Mouse (Mus musculus) hematopoietic stem cell, adult 5-6 weeks (primary cell): Measurements from ENCODE around the gene Il23a. TPM values are rescaled to one million over a fixed set of nuclear protein-coding genes. Genes with fewer than 3 reads are reported as not detected.
"Not testable (repeated sequence)": the region's sequence is repeated elsewhere in the genome, so short reads cannot be mapped to it uniquely, and the experiment has no call there.

Experiments used
- ATAC-seq, 2 experiments: fragments of 125-278 bp in 1 of 2; replicated peaks in 1 of 2; 2 replicates each; pipeline ENCODE4 v1.8.0; 2016 to 2017; ENCODE audit warnings: inconsistent platforms in 2 of 2, mild to moderate bottlenecking in 2 of 2, moderate number of reproducible peaks in 2 of 2, low read depth in 1 of 2, moderate TSS enrichment in 1 of 2; ENCODE audit not compliant: low FRiP score in 2 of 2, poor library complexity in 2 of 2, severe bottlenecking in 2 of 2, insufficient read depth in 1 of 2, low TSS enrichment in 1 of 2
- total RNA-seq: library from RNA; stranded (forward); fragments of 172-1452, 232-1000 nt; gene quantifications from 2 replicates; pipeline ENCODE4 v1.2.3, GENCODE M21; 2017

The Il23a gene
- 1.1 TPM in 1 of 2 replicates, not detected in the other for total RNA-seq

DNA sequence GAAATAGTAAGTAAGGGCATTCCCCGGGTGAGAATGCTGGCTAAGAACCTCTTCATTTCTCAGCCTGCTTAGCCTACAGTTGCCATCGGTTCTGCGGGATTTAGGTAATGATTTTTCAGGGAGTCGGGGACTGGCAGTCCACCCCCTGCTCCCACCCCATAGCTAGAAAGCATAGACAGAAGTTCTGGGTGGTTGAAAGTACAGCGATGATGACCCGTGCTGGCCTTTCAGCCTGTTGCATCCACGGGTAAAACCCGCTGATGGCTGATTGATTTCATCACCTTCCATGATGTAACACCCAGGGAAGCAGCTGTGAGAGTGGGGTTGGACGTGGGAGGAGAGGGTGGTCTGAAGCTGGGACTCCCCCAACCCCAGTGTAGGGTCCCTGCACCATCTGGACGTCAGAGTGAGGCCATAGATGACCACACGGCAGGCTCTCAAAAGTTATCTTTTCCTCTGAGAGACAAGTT, at the start of gene Il23a:
TSS of gene Il23a (minus strand) at position 51 of the 470 bp plus-strand sequence.
- ATAC-seq, result no peak

DNA sequence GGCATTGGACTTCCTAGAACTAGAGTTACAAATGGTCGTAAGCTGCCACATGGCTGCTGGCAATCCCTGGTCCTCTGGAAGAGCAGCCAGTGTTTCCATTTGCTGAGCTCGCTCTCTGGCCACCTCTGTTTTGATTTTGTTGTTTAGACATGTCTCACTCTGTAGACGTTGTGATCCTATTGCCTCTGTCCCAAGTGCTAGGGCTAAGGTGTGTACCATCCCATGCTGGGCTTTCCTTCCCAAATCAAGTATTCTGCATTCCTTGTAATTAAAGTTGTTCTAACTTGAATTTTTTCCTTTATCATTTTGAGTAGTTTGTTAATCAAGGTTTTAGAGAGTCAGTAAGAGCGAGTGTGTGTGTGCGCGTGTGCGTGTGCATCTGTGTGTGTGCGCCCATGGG, 49.0 kb upstream of the Il23a start:
- no peak for ATAC-seq

DNA sequence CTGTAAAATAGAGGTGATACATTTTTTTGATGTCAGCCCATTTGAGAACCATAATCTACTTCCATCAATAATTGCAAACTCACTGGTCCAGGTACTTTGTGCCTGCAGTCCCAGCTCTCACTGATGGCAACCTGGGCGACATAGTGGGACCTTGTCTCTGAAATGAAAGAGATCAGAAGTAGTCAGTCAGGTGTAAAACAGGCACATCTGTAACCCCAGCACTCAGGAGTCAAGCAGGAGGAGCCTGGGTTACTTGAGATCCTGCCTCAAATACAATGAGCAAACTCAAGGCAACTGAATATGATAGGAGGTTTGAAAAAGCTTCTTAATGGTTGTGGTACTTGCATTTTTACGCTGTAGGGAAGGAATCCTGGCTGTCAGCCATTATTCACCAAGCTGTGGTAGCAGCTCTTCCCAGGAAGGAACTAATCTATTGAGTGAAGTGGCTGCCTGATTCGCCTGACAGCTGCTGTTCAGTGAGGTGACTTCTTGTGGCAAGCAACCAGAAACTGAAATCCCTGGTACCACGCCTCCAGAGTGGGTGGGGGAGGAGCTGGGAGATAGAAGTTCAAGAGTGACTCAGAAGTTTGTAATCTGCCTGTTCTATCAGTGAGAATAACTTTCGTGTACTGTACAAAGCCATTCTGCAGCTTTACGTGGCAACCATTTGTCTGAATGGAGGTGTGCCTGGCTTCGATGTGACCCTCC, 46.2 kb upstream of the Il23a start:
- ATAC-seq, result peak; percentile 88 to 97

DNA sequence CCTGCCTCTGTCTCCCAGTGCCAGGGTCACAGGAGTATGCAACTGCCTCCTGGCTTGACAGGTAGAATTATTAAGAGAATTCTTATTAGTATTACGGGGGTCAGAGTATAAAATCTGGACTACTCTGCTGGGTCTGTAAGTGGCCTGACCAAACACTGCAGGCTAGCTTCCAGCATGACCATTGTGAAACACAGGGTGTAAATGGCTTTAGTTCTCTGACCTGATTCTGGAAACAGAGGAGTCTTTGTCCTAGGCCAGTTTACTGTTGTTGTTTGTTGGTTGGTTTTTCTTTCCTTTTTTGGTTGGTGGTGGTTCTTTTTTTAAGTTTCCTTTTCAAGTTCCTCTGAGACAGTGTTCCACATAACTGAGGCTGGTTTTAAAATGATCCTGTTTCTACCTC, 44.9 kb upstream of the Il23a start:
- ATAC-seq, result no peak

DNA sequence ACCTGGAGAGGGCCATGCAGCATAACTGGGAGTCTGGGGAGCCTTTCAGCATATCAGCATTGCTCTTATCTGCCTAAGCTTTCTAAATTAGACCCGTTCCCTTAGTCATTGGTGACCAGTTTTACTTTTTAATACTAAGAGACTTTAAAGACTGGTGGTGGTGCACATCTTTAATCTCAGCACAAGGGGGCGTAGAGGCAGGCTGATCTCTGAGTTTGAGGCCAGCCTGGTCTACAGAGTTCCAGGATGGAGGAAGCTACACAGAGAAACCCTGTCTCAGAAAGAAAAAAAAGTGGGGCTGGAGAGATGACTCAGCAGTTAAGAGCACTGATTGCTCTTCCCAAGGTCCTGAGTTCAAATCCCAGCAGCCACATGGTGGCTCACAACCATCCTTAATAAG, 41.7 kb upstream of the Il23a start:
- ATAC-seq, result no peak

DNA sequence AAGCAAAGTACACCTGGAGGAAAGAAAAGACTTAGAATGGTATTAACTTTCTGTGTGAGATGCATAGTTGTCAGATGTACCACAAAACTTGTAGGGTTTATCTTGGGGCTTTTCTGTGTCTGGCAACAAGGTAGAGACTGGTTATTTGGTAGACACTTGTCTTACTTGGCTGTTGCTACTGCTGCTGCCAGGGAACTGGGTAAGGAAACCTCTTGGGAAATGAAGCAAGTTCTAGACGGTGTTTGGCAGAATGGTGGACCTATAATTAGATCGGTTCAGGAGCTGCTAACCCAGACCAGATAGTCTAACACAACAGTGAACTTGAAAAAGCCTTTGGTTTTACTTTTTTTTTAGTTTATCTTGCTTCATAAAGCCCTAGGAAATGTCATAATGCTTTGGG, 40.4 kb upstream of the Il23a start:
- no peak for ATAC-seq

DNA sequence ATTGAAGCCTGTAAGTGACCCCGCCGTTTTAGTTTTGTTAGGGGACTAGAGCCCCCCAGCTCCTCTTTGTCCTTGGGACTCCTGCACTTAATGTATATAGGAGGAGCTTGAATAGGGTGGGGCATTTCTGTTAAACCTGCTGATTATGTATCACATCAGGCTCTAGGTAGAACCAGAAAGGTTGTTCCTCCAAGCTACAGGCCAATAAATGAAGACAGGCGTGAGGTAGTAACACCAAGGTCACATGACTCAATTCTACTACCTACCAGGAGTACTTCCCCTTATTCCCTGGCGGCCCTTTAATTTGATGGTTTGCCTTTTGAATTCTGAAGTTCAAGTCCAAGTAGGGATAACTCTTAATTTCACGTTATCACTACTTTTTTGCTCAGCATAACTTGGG, 39.9 kb upstream of the Il23a start:
- peak in 1 of 2 experiments; percentile 33; a peak in 1 of 4 replicates for ATAC-seq

DNA sequence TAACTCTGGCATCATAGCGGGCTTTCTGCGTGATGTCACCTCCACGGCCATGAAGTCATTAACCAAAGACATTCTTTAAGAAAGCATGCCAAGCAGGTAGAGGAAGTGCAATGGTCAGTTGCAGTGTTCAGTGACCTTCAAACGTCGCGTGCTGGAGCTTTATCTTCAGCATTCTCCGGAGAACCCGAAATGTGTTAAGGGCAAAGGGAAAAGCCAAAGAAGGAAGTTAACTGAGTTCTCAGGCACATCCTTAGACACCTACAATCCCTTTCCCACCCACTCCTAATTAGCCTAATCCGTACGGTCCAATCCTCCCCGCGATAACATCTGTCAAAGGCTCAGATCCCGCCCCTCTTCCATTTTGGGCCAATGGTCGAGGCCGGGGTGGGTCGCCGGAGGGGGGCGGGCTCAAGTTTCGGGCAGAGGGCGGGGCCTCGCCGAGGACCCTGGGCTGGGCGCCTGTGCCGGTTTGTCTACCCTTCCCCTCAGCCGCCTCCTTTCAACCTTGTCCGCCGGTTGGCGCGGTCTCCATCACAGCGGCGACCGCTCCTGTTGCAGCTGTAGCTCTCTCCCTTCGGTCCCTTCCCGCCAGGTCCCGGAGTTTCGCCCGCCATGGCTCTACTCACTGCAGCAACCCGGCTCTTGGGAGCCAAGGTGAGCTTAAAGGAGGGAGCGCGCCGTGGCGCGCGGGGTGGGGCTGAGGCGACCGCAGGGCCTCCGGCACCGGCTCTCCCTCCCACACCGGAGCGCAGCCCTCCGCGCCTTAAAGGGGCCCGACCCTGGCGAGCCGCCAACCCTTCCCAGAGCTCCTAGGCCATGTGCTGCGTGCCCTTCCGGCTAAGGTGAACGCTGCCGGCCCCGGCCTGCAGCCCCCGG, 39.0 kb upstream of the Il23a start, which contains the start of gene Cs:
TSS of gene Cs (plus strand) at position 429 of the 876 bp plus-strand sequence.
- ATAC-seq, result peak; percentile 95 to 97

DNA sequence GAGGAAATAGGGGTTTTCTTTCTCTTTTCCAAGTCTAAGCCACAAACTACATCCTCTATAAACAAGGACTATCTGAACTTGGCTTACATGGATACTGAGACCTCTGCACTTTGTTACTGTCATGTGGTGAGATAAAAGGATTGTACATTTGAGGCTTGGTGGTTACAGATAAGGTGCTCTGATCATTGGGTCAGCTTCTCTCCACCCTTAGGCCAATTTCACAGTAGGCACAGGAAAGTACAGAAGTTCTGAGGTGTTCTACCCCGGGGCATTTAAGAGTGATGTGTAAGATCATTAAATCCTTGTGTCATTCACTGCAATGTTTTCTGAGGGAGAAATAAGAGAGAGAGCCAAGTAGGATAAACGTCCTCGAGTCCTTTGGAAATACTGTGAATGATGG, 38.0 kb upstream of the Il23a start:
- ATAC-seq, result no peak

DNA sequence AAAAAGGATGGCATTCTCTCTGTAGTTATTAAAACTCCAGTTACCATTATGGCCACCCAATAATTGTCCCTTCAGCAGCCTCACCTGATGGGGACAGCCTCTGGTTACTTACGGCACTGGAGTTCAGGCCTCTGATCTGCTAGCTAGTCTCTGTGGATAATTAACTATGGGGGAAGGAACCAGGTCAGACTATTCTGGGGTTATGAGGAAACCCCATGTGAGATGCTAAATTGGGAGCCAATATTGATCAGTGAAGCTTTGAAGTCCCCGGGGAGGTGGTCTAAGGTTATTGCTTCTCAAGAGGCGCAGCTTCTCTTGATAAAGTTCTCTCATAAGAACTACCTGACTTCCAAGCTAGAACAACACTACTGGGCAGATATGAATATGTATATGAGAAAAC, 37.6 kb upstream of the Il23a start:
- no peak for ATAC-seq

DNA sequence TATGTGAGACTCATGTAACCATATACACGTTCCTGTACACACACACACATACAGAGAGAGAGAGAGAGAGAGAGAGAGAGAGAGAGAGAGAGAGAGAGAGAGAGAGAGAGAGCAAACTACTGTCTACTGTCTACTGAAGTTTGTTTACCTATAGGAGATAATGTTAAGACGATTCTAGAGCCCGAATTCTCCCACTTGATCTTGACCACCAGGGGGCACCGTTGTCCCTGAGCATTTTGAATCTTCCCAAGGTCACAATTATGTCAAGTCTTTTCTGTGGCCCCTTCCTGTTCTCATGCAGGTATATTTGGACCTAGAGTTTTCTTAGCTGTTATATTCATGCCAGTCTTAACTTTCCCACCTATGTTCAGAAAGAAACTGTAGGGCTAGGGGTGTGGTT, 37.0 kb upstream of the Il23a start:
- ATAC-seq, result no peak; a peak in 1 of 4 replicates

DNA sequence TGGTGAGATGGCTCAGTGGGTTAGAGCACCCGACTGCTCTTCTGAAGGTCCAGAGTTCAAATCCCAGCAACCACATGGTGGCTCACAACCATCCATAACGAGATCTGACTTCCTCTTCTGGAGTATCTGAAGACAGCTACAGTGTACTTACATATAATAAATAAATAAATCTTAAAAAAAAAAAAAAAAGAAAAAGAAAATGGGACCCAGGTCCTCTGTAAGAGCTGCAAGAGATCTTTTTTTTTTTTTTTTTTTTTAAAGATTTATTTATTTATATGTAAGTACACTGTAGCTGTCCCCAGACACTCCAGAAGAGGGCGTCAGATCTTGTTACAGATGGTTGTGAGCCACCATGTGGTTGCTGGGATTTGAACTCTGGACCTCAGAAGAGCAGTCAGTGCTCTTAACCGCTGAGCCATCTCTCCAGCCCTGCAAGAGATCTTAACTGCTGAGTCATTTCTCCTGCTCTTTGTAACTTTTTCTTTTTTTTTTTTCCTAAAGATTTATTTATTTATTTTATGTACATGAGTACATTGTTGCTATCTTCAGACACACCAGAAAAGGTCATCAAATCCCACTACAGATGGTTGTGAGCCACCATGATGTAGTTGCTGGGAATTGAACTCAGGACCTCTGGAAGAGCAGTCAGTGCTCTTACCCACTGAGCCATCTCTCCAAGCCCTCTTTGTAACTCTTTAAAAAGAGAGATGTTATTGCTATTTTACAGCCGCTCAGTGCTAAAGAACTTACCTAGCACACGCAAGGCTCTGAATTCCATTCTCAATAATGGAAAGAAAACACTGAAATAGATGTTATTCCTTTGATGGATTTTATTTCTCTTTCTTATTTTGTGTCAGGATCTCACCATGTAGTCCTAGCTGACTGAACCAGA, 34.1 kb upstream of the Il23a start:
- not testable (repeated sequence) for ATAC-seq

DNA sequence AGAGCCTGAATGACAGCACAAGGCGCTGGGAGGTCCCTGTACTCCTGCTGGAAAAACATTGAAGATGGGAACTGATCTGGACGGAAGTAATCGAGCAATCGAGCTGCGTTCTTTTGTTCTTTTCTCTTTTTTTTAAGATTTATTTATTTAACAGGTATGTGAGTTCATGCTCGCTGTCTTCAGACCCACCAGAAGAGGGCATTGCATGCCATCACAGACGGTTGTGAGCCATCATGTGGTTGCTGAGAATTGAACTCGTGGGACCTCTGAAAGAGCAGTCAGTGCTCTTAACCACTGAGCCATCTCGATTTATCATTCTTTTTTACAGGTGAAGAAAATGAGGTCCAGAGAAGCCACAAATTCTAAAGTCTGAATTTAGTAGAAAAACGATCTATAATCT, 29.1 kb upstream of the Il23a start:
- ATAC-seq, result no peak

DNA sequence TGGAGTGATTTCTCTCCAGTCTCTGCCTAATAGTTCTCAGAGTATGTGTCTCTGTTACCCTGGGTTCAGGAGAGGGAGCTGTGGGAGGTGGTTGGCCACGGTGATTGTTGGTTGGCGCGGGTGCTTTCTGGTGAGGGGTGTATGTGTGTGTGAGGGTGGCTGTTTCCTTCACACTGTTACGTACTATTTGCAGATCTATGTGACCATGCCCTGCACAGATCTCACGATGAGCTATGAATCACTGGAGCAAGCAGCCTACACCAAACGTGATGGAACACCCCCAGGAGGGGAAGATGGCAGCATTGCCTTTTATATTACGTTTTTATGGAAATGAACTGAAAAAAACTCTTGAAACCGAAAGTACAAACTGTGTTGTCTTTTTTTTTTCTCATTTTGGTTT, 28.3 kb upstream of the Il23a start:
- no peak for ATAC-seq

DNA sequence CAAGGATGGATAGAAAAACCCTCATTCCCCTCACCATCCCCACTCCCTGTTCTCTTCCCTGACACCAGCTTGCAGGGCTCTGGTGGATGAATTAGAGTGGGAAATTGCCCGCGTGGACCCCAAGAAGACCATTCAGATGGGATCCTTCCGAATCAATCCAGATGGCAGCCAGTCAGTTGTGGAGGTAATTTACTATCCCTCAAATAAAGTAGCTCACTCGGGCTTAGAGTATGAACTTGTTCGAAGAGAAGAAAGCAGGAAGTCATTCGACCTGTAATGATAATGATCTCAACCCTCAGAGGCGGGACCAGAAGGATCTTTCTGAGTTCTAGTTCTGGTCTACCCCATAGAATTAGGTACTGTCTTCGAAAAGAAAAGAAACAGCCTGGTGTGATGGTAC, 25.0 kb upstream of the Il23a start:
- ATAC-seq, result no peak

DNA sequence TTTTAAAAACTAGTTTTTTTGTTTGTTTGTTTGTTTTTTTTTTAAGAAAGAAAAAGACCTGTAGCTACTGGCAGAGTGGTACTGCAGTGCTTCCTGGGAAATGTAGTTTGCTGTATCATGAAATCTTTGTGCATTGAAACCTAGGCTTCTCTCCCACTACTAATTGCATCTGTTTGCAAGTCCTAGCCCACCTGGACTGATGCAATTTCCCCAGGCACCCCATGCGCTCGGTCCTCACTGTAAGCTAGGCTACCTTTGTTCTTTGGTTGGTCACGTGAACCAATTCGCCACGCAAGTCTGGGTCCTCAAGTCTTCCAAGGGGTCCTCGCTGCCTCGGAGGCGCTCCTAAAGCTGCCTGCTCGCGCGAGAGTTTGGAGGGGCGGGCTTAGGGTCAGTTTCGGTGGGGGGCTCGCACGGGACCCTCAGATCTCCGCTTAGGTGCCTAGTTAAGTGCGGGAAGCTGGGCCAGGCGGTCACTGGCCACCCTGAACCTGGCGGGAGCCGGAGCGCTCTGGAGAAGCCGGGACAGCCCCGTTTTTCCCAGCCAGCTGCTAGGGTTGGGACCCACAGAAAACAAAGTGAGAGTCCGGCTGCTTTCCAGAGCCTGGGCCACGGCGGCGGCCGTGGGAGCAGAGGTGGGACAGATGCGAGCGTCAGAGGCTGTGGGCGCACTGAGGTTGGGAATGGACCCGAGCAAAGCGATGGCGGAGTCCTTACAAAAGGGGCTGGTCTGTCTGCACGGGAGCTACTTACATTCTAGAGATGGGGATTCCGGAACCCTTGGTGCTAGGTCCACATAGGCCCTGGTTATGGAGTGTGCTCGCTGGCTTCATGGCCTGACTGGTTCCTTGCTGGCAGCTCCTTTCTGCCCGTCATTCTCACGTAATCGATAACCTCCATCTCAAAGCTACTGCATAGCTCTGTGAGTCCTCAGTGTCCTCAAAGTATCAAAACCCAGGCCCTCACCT, 23.9 kb upstream of the Il23a start, which contains the start of gene Cnpy2:
TSS of gene Cnpy2 (plus strand) at position 319 of the 968 bp plus-strand sequence.
- peak; percentile 88 to 92 for ATAC-seq
